In the genomic region with DNA sequence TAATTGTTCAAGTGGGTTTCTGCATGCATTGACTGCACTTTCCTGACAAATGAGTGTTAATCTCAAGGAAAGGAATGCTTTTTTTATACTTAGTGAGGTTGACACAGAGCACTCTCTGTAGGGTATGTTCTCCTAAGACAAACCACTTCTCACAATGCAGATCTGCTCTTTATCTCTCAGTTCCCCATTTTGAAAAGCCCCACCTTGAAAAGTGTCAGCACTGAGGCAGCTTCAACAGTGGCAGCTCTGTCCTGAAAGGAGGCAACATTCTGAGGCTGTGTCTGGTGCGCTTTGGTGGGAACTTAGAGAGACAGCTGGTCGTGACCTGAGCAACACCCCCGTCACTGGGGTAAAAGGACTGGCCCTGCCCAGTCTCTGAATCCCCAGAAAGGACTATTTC, we compare ENCODE assay signal across 16 mouse cellular contexts. TPM values are rescaled to one million over a fixed set of nuclear protein-coding genes. Genes with fewer than 3 reads are reported as not detected.
DNase-seq lines count a peak whose midpoint lies in the region; ATAC-seq and TF ChIP-seq lines count a peak whose summit lies in the region.
"Had no signal": no experiment of that assay in that cellular context is flagged by ENCODE, and none has a peak within 500 bp of the region (broad histone marks: within the 10 kb centered on the region; RNA-seq: fewer than 3 reads in every experiment).

No protein-coding gene starts in this region.

- no peak for DNase-seq in forebrain, embryonic 10.5 days (ENCODE audit: extremely low spot score, low spot score)
- DNase-seq in intestine, embryonic 14.5 days (ENCODE audit: low spot score) = no peak
- DNase-seq in spleen, adult 18-20 months = peak; percentile 27 to 36
- DNase-seq in spleen, adult 12 weeks (ENCODE audit: low spot score) = no peak
- peak; percentile 72 to 77 for DNase-seq in spleen, postnatal 36 days (ENCODE audit: low spot score in 2 of 2)
- no peak for DNase-seq in thymus, postnatal 14 days
- DNase-seq: adrenal gland, postnatal 25 days; cerebellum, adult 9-10 months; left cerebral cortex, postnatal 4 days had no signal

- H3K9me3 ChIP-seq in forebrain, embryonic 10.5 days = no peaks in the 10 kb centered on the region
- H3K9me3 ChIP-seq in forebrain, embryonic 12.5 days = no peaks in the 10 kb centered on the region
- H3K9me3 ChIP-seq in intestine, embryonic 14.5 days (ENCODE audit: control insufficient read depth, low read length) = no peaks in the 10 kb centered on the region
- no peaks in the 10 kb centered on the region for H3K9me3 ChIP-seq in intestine, postnatal 0 days (ENCODE audit: control insufficient read depth)

- WGBS in forebrain, embryonic 10.5 days = 70% methylated on average over 3 of the region's 3 CpGs
- WGBS in forebrain, embryonic 12.5 days = 53% methylated on average over 3 of the region's 3 CpGs
- WGBS in intestine, embryonic 14.5 days = 64% methylated on average over 3 of the region's 3 CpGs
- 76% methylated on average over 3 of the region's 3 CpGs for WGBS in intestine, postnatal 0 days

- no peaks in the 10 kb centered on the region for H3K27me3 ChIP-seq in forebrain, embryonic 10.5 days (ENCODE audit: poor library complexity, severe bottlenecking)
- H3K27me3 ChIP-seq in forebrain, embryonic 12.5 days = no peaks in the 10 kb centered on the region
- H3K27me3 ChIP-seq in intestine, embryonic 14.5 days (replicated peaks; ENCODE audit: control insufficient read depth, insufficient read depth, low read length) = no peaks in the 10 kb centered on the region
- no peaks in the 10 kb centered on the region for H3K27me3 ChIP-seq in intestine, postnatal 0 days (replicated peaks; ENCODE audit: control insufficient read depth, insufficient read depth, low read length)
- H3K27me3 ChIP-seq: Patski had no signal

- no peak overlapping the region for H3K4me2 ChIP-seq in forebrain, embryonic 12.5 days
- H3K4me2 ChIP-seq in intestine, embryonic 14.5 days (ENCODE audit: low read length) = no peak overlapping the region
- H3K4me2 ChIP-seq in intestine, postnatal 0 days (replicated peaks; ENCODE audit: low read depth) = no peak overlapping the region

- no peak for TF ChIP-seq CTCF in intestine, postnatal 0 days (IDR thresholded peaks at IDR 0.05; ENCODE audit: low read depth)

- H3K4me3 ChIP-seq in forebrain, embryonic 10.5 days = no peak overlapping the region
- no peak overlapping the region for H3K4me3 ChIP-seq in forebrain, embryonic 12.5 days (replicated peaks)
- H3K4me3 ChIP-seq in intestine, embryonic 14.5 days (ENCODE audit: low read depth, low read length) = no peak overlapping the region
- no peak overlapping the region for H3K4me3 ChIP-seq in intestine, postnatal 0 days (ENCODE audit: low read depth, low read length)

- ATAC-seq in forebrain, embryonic 12.5 days (ENCODE audit: low FRiP score) = no peak
- ATAC-seq in intestine, embryonic 14.5 days (replicated peaks; ENCODE audit: low FRiP score, low TSS enrichment, low read depth) = no peak
- ATAC-seq in intestine, postnatal 0 days = no peak
- ATAC-seq: Patski had no signal

- H3K9ac ChIP-seq in forebrain, embryonic 12.5 days = no peak overlapping the region
- no peak overlapping the region for H3K9ac ChIP-seq in intestine, embryonic 14.5 days (ENCODE audit: low read length)
- H3K9ac ChIP-seq in intestine, postnatal 0 days (ENCODE audit: low read depth, low read length) = no peak overlapping the region

- peaks cover 49% of the 10 kb centered on the region for H3K36me3 ChIP-seq in forebrain, embryonic 10.5 days (replicated peaks)
- H3K36me3 ChIP-seq in forebrain, embryonic 12.5 days (replicated peaks) = peaks cover 22% of the 10 kb centered on the region
- H3K36me3 ChIP-seq in intestine, embryonic 14.5 days (ENCODE audit: control insufficient read depth, insufficient read depth, low read length) = peaks cover 13% of the 10 kb centered on the region; the same call in 1 of the 2 replicates
- no peaks in the 10 kb centered on the region for H3K36me3 ChIP-seq in intestine, postnatal 0 days (ENCODE audit: control insufficient read depth, insufficient read depth)

- peaks cover 24% of the 10 kb centered on the region for H3K4me1 ChIP-seq in forebrain, embryonic 10.5 days
- H3K4me1 ChIP-seq in forebrain, embryonic 12.5 days = no peaks in the 10 kb centered on the region; the same call in 1 of the 2 replicates
- H3K4me1 ChIP-seq in intestine, embryonic 14.5 days (replicated peaks; ENCODE audit: control insufficient read depth, insufficient read depth, low read length) = 0 out of 2 replicates have a peak, but pooled peaks cover 10% of the 10 kb centered on the region
- H3K4me1 ChIP-seq in intestine, postnatal 0 days (replicated peaks; ENCODE audit: control insufficient read depth, insufficient read depth, low read length) = 0 out of 2 replicates have a peak, but pooled peaks cover 4% of the 10 kb centered on the region

- H3K27ac ChIP-seq in forebrain, embryonic 10.5 days = peak overlapping the region; percentile 48; the same call in 1 of the 2 replicates
- H3K27ac ChIP-seq in forebrain, embryonic 12.5 days = no peak overlapping the region
- peak overlapping the region; percentile 51; the same call in 1 of the 2 replicates for H3K27ac ChIP-seq in intestine, embryonic 14.5 days (ENCODE audit: low read depth)
- H3K27ac ChIP-seq in intestine, postnatal 0 days (ENCODE audit: low read depth, low read length) = no peak overlapping the region

RNA-seq across cellular contexts. Expression of gene Rho, which starts 22.5 kb away (rescaled TPM):
- polyA plus RNA-seq in forebrain, embryonic 10.5 days (2016; fragmentation: Nextera tagmentation; extraction: Ambion mirVana) = 0.06 and 0.10 TPM in 2 replicates
- 0.43 TPM in 1 of 2 replicates, not detected in the other for polyA plus RNA-seq in forebrain, embryonic 12.5 days (2016; fragmentation: Nextera tagmentation; extraction: Ambion mirVana)
- polyA plus RNA-seq in intestine, embryonic 14.5 days (2014; fragmentation: Nextera tagmentation; extraction: Ambion mirVana) = 0.07 TPM in 1 of 2 replicates, not detected in the other
- polyA plus RNA-seq in intestine, postnatal 0 days (2015; fragmentation: Nextera tagmentation; extraction: Ambion mirVana) = 0.16 TPM in 1 of 2 replicates, not detected in the other

RNA-seq across cellular contexts. Expression of gene H1foo, which starts 35.7 kb away (rescaled TPM):
- not detected in 2 replicates for polyA plus RNA-seq in forebrain, embryonic 10.5 days (2016; fragmentation: Nextera tagmentation; extraction: Ambion mirVana)
- not detected in 2 replicates for polyA plus RNA-seq in forebrain, embryonic 12.5 days (2016; fragmentation: Nextera tagmentation; extraction: Ambion mirVana)
- not detected in 2 replicates for polyA plus RNA-seq in intestine, embryonic 14.5 days (2014; fragmentation: Nextera tagmentation; extraction: Ambion mirVana)
- polyA plus RNA-seq in intestine, postnatal 0 days (2015; fragmentation: Nextera tagmentation; extraction: Ambion mirVana) = not detected in 2 replicates
- polyA plus RNA-seq: hindbrain, embryonic 11.5 days; large intestine, adult 2 months; midbrain, postnatal 0 days; Patski; stomach, embryonic 16.5 days had no signal

RNA-seq across cellular contexts. Expression of gene Ift122, which starts 55.8 kb away (rescaled TPM):
- polyA plus RNA-seq in forebrain, embryonic 10.5 days (2016; fragmentation: Nextera tagmentation; extraction: Ambion mirVana) = 31.0 TPM in 2 replicates
- 29.9 and 30.5 TPM in 2 replicates for polyA plus RNA-seq in forebrain, embryonic 12.5 days (2016; fragmentation: Nextera tagmentation; extraction: Ambion mirVana)
- polyA plus RNA-seq in intestine, embryonic 14.5 days (2014; fragmentation: Nextera tagmentation; extraction: Ambion mirVana) = 18.4 and 21.5 TPM in 2 replicates
- 3.0 and 3.1 TPM in 2 replicates for polyA plus RNA-seq in intestine, postnatal 0 days (2015; fragmentation: Nextera tagmentation; extraction: Ambion mirVana)

RNA-seq across cellular contexts. Expression of gene Mbd4, which starts 55.9 kb away (rescaled TPM):
- 36.2 and 39.2 TPM in 2 replicates for polyA plus RNA-seq in forebrain, embryonic 10.5 days (2016; fragmentation: Nextera tagmentation; extraction: Ambion mirVana)
- 28.7 TPM in 2 replicates for polyA plus RNA-seq in forebrain, embryonic 12.5 days (2016; fragmentation: Nextera tagmentation; extraction: Ambion mirVana)
- polyA plus RNA-seq in intestine, embryonic 14.5 days (2014; fragmentation: Nextera tagmentation; extraction: Ambion mirVana) = 14.7 and 18.4 TPM in 2 replicates
- 3.4 and 3.5 TPM in 2 replicates for polyA plus RNA-seq in intestine, postnatal 0 days (2015; fragmentation: Nextera tagmentation; extraction: Ambion mirVana)

Comparison
In these comparisons a context has a peak if more than half of its experiments do, and no peak if none do; other contexts are left out.
1. DNase-seq: peak in spleen, adult 18-20 months (2 of 2) and spleen, postnatal 36 days (2 of 2); none in forebrain, embryonic 10.5 days (single experiment), intestine, embryonic 14.5 days (single experiment), spleen, adult 12 weeks (single experiment) and thymus, postnatal 14 days (single experiment).
2. H3K27ac ChIP-seq: peak in forebrain, embryonic 10.5 days (single experiment) and intestine, embryonic 14.5 days (single experiment); none in forebrain, embryonic 12.5 days (single experiment) and intestine, postnatal 0 days (single experiment).